Mouse (Mus musculus): Measurements from ENCODE around the gene Gm12258. TPM values are rescaled to one million over a fixed set of nuclear protein-coding genes. Genes with fewer than 3 reads are reported as not detected.
"Not testable (repeated sequence)": the region's sequence is repeated elsewhere in the genome, so short reads cannot be mapped to it uniquely, and the experiment has no call there.

Gm12258 gene
- total and polyA plus RNA-seq, 2 experiments from 2014 or later: 10.2 to 22.8 TPM

GRCm38 (mm10) chr11:58815676-58816075 lies 31.3 kb upstream of the Gm12258 start:
- H3K4me2 ChIP-seq (ENCODE audit: low read depth): no peak overlapping the region
- 95% methylated on average over 1 of the region's 1 CpGs for WGBS

GRCm38 (mm10) chr11:58828937-58829336 lies 18.0 kb upstream of the Gm12258 start, which contains the start of gene Olfr312:
Olfr312 (plus strand) TSS chr11:58829237.
- not testable (repeated sequence) for H3K9me3 ChIP-seq (ENCODE audit: low read length); H3K27ac ChIP-seq (ENCODE audit: low read depth, low read length); H3K9ac ChIP-seq; H3K4me1 ChIP-seq (ENCODE audit: insufficient read depth); H3K4me3 ChIP-seq (ENCODE audit: low read depth, low read length); ATAC-seq; DNase-seq; H3K27me3 ChIP-seq (ENCODE audit: insufficient read depth, low read length); H3K36me3 ChIP-seq (ENCODE audit: insufficient read depth); H3K4me2 ChIP-seq (ENCODE audit: low read depth)

More at GRCm38 (mm10) chr11:58815676-58816075, 31.3 kb upstream of the Gm12258 start:
- H3K9me3 ChIP-seq (ENCODE audit: low read length): no peaks in the 10 kb centered on the region
- no peak overlapping the region for H3K27ac ChIP-seq (ENCODE audit: low read depth, low read length)
- DNase-seq: no peak
- TF ChIP-seq CTCF (IDR thresholded peaks at IDR 0.05; ENCODE audit: low read depth): no peak
- H3K36me3 ChIP-seq (ENCODE audit: insufficient read depth): no peaks in the 10 kb centered on the region
- ATAC-seq: no peak
- H3K4me3 ChIP-seq (ENCODE audit: low read depth, low read length): no peak overlapping the region
- no peak overlapping the region for H3K9ac ChIP-seq
- no peaks in the 10 kb centered on the region for H3K4me1 ChIP-seq (ENCODE audit: insufficient read depth)
- H3K27me3 ChIP-seq (ENCODE audit: insufficient read depth, low read length): no peaks in the 10 kb centered on the region

GRCm38 (mm10) chr11:58829764-58830163 lies 17.2 kb upstream of the Gm12258 start:
- H3K4me2 ChIP-seq (ENCODE audit: low read depth): no peak overlapping the region
- WGBS: 84% methylated on average over 3 of the region's 3 CpGs
- H3K27me3 ChIP-seq (ENCODE audit: insufficient read depth, low read length): no peaks in the 10 kb centered on the region
- no peak for DNase-seq
- no peak for TF ChIP-seq CTCF (IDR thresholded peaks at IDR 0.05; ENCODE audit: low read depth)
- H3K9ac ChIP-seq: no peak overlapping the region
- no peaks in the 10 kb centered on the region for H3K4me1 ChIP-seq (ENCODE audit: insufficient read depth)
- no peak overlapping the region for H3K27ac ChIP-seq (ENCODE audit: low read depth, low read length)
- H3K36me3 ChIP-seq (ENCODE audit: insufficient read depth): no peaks in the 10 kb centered on the region
- ATAC-seq: no peak
- H3K4me3 ChIP-seq (ENCODE audit: low read depth, low read length): no peak overlapping the region
- no peaks in the 10 kb centered on the region for H3K9me3 ChIP-seq (ENCODE audit: low read length)

- not testable (repeated sequence) for H3K36me3 ChIP-seq (ENCODE audit: insufficient read depth); H3K27me3 ChIP-seq (ENCODE audit: insufficient read depth, low read length); DNase-seq; H3K9me3 ChIP-seq (ENCODE audit: low read length); H3K9ac ChIP-seq; H3K4me2 ChIP-seq (ENCODE audit: low read depth); ATAC-seq; H3K4me1 ChIP-seq (ENCODE audit: insufficient read depth); H3K4me3 ChIP-seq (ENCODE audit: low read depth, low read length); H3K27ac ChIP-seq (ENCODE audit: low read depth, low read length)
- WGBS: 85% methylated on average over 3 of the region's 3 CpGs
Observed at GRCm38 (mm10) chr11:58832541-58832940, 14.4 kb upstream of the Gm12258 start.

- not testable (repeated sequence) for DNase-seq; H3K9ac ChIP-seq; H3K27ac ChIP-seq (ENCODE audit: low read depth, low read length); H3K4me3 ChIP-seq (ENCODE audit: low read depth, low read length); H3K4me1 ChIP-seq (ENCODE audit: insufficient read depth); H3K9me3 ChIP-seq (ENCODE audit: low read length); H3K4me2 ChIP-seq (ENCODE audit: low read depth); ATAC-seq; H3K27me3 ChIP-seq (ENCODE audit: insufficient read depth, low read length); H3K36me3 ChIP-seq (ENCODE audit: insufficient read depth)
Observed at GRCm38 (mm10) chr11:58838951-58839350, 8.0 kb upstream of the Gm12258 start, which contains the start of gene Olfr311. Olfr311 (plus strand) TSS chr11:58839251.

- ATAC-seq (no peak), DNase-seq (no peak)
- Histone ChIP-seq H3K4me3 (ENCODE audit: low read depth, low read length) (peak overlapping the region; percentile 66), H3K9me3 (ENCODE audit: low read length) (no peaks in the 10 kb centered on the region), H3K4me1 (ENCODE audit: insufficient read depth) (peaks cover 5% of the 10 kb centered on the region), H3K36me3 (ENCODE audit: insufficient read depth) (peaks cover 30% of the 10 kb centered on the region), H3K27ac (ENCODE audit: low read depth, low read length) (peak overlapping the region; percentile 82), H3K27me3 (ENCODE audit: insufficient read depth, low read length) (no peaks in the 10 kb centered on the region), H3K4me2 (ENCODE audit: low read depth) (peak overlapping the region; percentile 75), H3K9ac (peak overlapping the region; percentile 71)
- no peak for TF ChIP-seq CTCF (IDR thresholded peaks at IDR 0.05; ENCODE audit: low read depth)
- 42% methylated on average over 9 of the region's 9 CpGs for WGBS
Observed at GRCm38 (mm10) chr11:58847636-58848035, 678 bp downstream of the Gm12258 start.

- Histone ChIP-seq H3K9me3 (ENCODE audit: low read length) (no peaks in the 10 kb centered on the region), H3K4me2 (ENCODE audit: low read depth) (no peak overlapping the region), H3K27me3 (ENCODE audit: insufficient read depth, low read length) (no peaks in the 10 kb centered on the region), H3K36me3 (ENCODE audit: insufficient read depth) (peaks cover 38% of the 10 kb centered on the region), H3K27ac (ENCODE audit: low read depth, low read length) (no peak overlapping the region), H3K4me1 (ENCODE audit: insufficient read depth) (peaks cover 5% of the 10 kb centered on the region), H3K4me3 (ENCODE audit: low read depth, low read length) (no peak overlapping the region), H3K9ac (no peak overlapping the region)
- 59% methylated on average over 2 of the region's 2 CpGs for WGBS
- no peak for TF ChIP-seq CTCF (IDR thresholded peaks at IDR 0.05; ENCODE audit: low read depth)
- DNase-seq (no peak), ATAC-seq (no peak)
Observed at GRCm38 (mm10) chr11:58849731-58850130, 2.8 kb downstream of the Gm12258 start.

GRCm38 (mm10) chr11:58860744-58861143 lies 13.8 kb downstream of the Gm12258 start:
- H3K27ac ChIP-seq (ENCODE audit: low read depth, low read length): no peak overlapping the region
- no peaks in the 10 kb centered on the region for H3K27me3 ChIP-seq (ENCODE audit: insufficient read depth, low read length)
- TF ChIP-seq CTCF (IDR thresholded peaks at IDR 0.05; ENCODE audit: low read depth): no peak
- WGBS: 96% methylated on average over 8 of the region's 8 CpGs
- no peak overlapping the region for H3K4me2 ChIP-seq (ENCODE audit: low read depth)
- no peak overlapping the region for H3K9ac ChIP-seq
- H3K9me3 ChIP-seq (ENCODE audit: low read length): peaks cover 11% of the 10 kb centered on the region; the same call in 1 of the 2 replicates
- H3K4me1 ChIP-seq (ENCODE audit: insufficient read depth): no peaks in the 10 kb centered on the region
- DNase-seq (no peak), ATAC-seq (no peak)
- H3K36me3 ChIP-seq (ENCODE audit: insufficient read depth): peaks cover 51% of the 10 kb centered on the region
- no peak overlapping the region for H3K4me3 ChIP-seq (ENCODE audit: low read depth, low read length)

Measured in forebrain, postnatal 0 days (tissue).